Mouse (Mus musculus): ENCODE results near the gene Vmn1r83. TPM values are rescaled to one million over a fixed set of nuclear protein-coding genes. Genes with fewer than 3 reads are reported as not detected.

Gene Vmn1r83
- not detected in 2 replicates for polyA plus RNA-seq (2015; fragmentation: Nextera tagmentation; extraction: Ambion mirVana)

DNA sequence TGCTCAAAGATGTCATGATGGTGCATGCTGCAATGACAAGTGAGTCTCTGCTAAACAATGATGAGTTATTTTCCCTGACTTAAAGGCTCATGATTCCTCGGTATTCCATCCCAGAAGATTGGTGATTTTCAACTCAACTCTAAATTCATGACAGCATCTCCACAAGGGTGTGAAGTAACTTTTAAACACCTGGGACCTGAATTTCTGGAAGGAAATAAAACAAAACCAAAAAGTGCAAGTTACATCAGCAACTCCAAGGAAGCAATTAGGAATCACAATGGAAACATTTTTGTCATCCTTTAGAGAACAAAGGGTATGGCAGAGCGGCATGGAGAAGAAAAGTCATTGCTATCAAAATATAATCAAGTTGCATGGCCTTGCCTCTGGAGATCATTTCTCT lies at the start of gene Vmn1r83:
Vmn1r83 (minus strand) TSS at position 101 of the 400 bp plus-strand sequence.
- Histone ChIP-seq H3K27ac (no peak within 1 kb of the TSS), H3K4me3 (no peak within 1 kb of the TSS), H3K27me3 (no peaks in the 10 kb centered on the region), H3K4me1 (no peaks in the 10 kb centered on the region), H3K36me3 (no peaks in the 10 kb centered on the region), H3K4me2 (no peak within 1 kb of the TSS), H3K9ac (no peak within 1 kb of the TSS), H3K9me3 (peaks cover 15% of the 10 kb centered on the region)
- no peak for ATAC-seq (ENCODE audit: insufficient number of reproducible peaks, insufficient read depth, low FRiP score, low TSS enrichment, low read depth)
- WGBS: 83% methylated on average over 2 of the region's 2 CpGs

- Histone ChIP-seq H3K9me3 (peaks cover 3% of the 10 kb centered on the region; the same call in 1 of the 2 replicates), H3K27me3 (no peaks in the 10 kb centered on the region), H3K27ac (no peak within 1 kb of the TSS), H3K4me1 (no peaks in the 10 kb centered on the region), H3K4me3 (no peak within 1 kb of the TSS), H3K9ac (no peak within 1 kb of the TSS), H3K36me3 (no peaks in the 10 kb centered on the region), H3K4me2 (no peak within 1 kb of the TSS)
- no peak for ATAC-seq (ENCODE audit: insufficient number of reproducible peaks, insufficient read depth, low FRiP score, low TSS enrichment, low read depth)
- WGBS: 60% methylated on average over 1 of the region's 1 CpGs
These were observed 39.9 kb upstream of the Vmn1r83 start, which contains the start of gene Vmn1r84 for GRCm38 (mm10) chr7:12369173-12369572. Gene Vmn1r84 (minus strand): TSS chr7:12369273.

DNA sequence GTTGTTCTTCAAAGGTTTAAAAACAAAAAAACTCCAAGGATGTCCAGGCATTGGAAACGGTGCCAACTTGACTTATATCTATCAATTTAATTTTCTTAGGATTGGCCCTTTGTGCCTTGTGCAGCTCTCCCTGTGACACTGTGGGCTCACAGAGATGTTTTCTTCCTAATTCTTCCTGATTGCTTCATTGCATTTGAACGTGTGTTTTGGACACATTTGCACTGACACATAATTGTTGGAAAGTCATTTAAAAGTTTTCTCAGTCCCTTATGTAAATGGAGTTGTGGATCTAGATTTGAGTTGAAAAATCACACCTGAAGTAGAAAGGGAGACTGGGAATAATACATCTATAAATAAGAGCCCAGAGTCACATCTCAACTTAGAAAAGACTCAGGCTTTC lies 29.2 kb downstream of the Vmn1r83 start, which contains the start of gene Vmn1r82:
Vmn1r82 (plus strand) TSS at position 301 of the 400 bp plus-strand sequence.
- no peak within 1 kb of the TSS for H3K4me2 ChIP-seq
- no peaks in the 10 kb centered on the region for H3K27me3 ChIP-seq
- 57% methylated on average over 2 of the region's 2 CpGs for WGBS
- H3K36me3 ChIP-seq: no peaks in the 10 kb centered on the region
- H3K9me3 ChIP-seq: peaks cover 5% of the 10 kb centered on the region; the same call in 1 of the 2 replicates
- no peaks in the 10 kb centered on the region for H3K4me1 ChIP-seq
- H3K27ac ChIP-seq: no peak within 1 kb of the TSS
- no peak for ATAC-seq (ENCODE audit: insufficient number of reproducible peaks, insufficient read depth, low FRiP score, low TSS enrichment, low read depth)
- no peak within 1 kb of the TSS for H3K4me3 ChIP-seq
- no peak within 1 kb of the TSS for H3K9ac ChIP-seq

Small RNA genes lying within 50 kb of the gene (microRNA-seq; reads per million reads assigned to microRNA genes)
- gene Gm23521: not detected

Other genes starting within 250 kb of the Vmn1r83 start
- gene Vmn1r78, start 179.2 kb downstream of the Vmn1r83 start, polyA plus RNA-seq (2015; fragmentation: Nextera tagmentation; extraction: Ambion mirVana): not detected in 2 replicates
- gene Vmn1r79, start 158.2 kb downstream of the Vmn1r83 start, polyA plus RNA-seq (2015; fragmentation: Nextera tagmentation; extraction: Ambion mirVana): not detected in 2 replicates
- gene Vmn1r80, start 140.2 kb downstream of the Vmn1r83 start, polyA plus RNA-seq (2015; fragmentation: Nextera tagmentation; extraction: Ambion mirVana): not detected in 2 replicates
- not detected in 2 replicates for gene Vmn1r81, start 61.2 kb downstream of the Vmn1r83 start, polyA plus RNA-seq (2015; fragmentation: Nextera tagmentation; extraction: Ambion mirVana)
- not detected in 2 replicates for gene Vmn1r82, start 29.1 kb downstream of the Vmn1r83 start, polyA plus RNA-seq (2015; fragmentation: Nextera tagmentation; extraction: Ambion mirVana)
- gene Vmn1r84, start 39.8 kb upstream of the Vmn1r83 start, polyA plus RNA-seq (2015; fragmentation: Nextera tagmentation; extraction: Ambion mirVana): not detected in 2 replicates
- 5.5 and 5.8 TPM in 2 replicates for gene Zfp551, start 93.3 kb upstream of the Vmn1r83 start, polyA plus RNA-seq (2015; fragmentation: Nextera tagmentation; extraction: Ambion mirVana)
- 27.3 and 29.1 TPM in 2 replicates for gene Zfp606, start 148.8 kb upstream of the Vmn1r83 start, polyA plus RNA-seq (2015; fragmentation: Nextera tagmentation; extraction: Ambion mirVana)
- gene 2900092C05Rik, start 183.0 kb upstream of the Vmn1r83 start, polyA plus RNA-seq (2015; fragmentation: Nextera tagmentation; extraction: Ambion mirVana): not detected in 2 replicates

All from embryonic facial prominence, embryonic 13.5 days (tissue).